Mouse (Mus musculus) myocyte (in vitro differentiated cells): Measurements from ENCODE around the gene Gm10272. TPM values are rescaled to one million over a fixed set of nuclear protein-coding genes. Genes with fewer than 3 reads are reported as not detected.

Experiments used
- H3K27me3 ChIP-seq: one replicate; pipeline ENCODE4 v1.6.1; 2011; ENCODE audit not compliant: control insufficient read depth, insufficient read depth, insufficient read length
- H3K36me3 ChIP-seq: one replicate; pipeline ENCODE4 v1.6.1; 2011; ENCODE audit not compliant: control insufficient read depth, insufficient read depth
- H3K4me2 ChIP-seq: one replicate; pipeline ENCODE4 v1.6.1; 2011; ENCODE audit warnings: low read depth, control low read depth
- H3K4me3 ChIP-seq: one replicate; pipeline ENCODE4 v1.5.1; 2011; ENCODE audit warnings: mild to moderate bottlenecking, control low read depth, moderate library complexity
- H3K79me2 ChIP-seq: one replicate; pipeline ENCODE4 v1.6.1; 2011; ENCODE audit not compliant: control insufficient read depth, insufficient read depth
- H3ac ChIP-seq: one replicate; pipeline ENCODE4 v1.6.1; 2011; ENCODE audit not compliant: control insufficient read depth, insufficient read length
- CEBPB ChIP-seq: IDR thresholded peaks from 2 replicates; pipeline ENCODE4 v1.6.1; 2011; ENCODE audit warnings: mild to moderate bottlenecking, moderate library complexity; ENCODE audit not compliant: poor library complexity, insufficient read depth, severe bottlenecking
- E2F4 ChIP-seq: IDR thresholded peaks from one replicate; pipeline ENCODE4 v1.6.1; 2011; ENCODE audit warnings: mild to moderate bottlenecking, control low read depth, moderate library complexity; ENCODE audit not compliant: insufficient read depth
- MAX ChIP-seq: IDR thresholded peaks from one replicate; pipeline ENCODE4 v1.6.1; 2011; ENCODE audit warnings: low read depth, mild to moderate bottlenecking, control low read depth
- MYOD1 ChIP-seq, 3 experiments: IDR thresholded peaks; one replicate each; pipeline ENCODE4 v1.6.1; 2011; ENCODE audit warnings: control low read depth in 2 of 3, low read depth in 2 of 3, mild to moderate bottlenecking in 2 of 3, moderate library complexity in 1 of 3; ENCODE audit not compliant: insufficient read length in 2 of 3, control insufficient read depth in 1 of 3
- MYOG ChIP-seq, 3 experiments: IDR thresholded peaks; one replicate each; pipeline ENCODE4 v1.6.1; 2011; ENCODE audit warnings: control low read depth in 2 of 3, low read depth in 2 of 3, mild to moderate bottlenecking in 2 of 3; ENCODE audit not compliant: insufficient read length in 2 of 3, control insufficient read depth in 1 of 3, insufficient read depth in 1 of 3
- POLR2A ChIP-seq: IDR thresholded peaks from one replicate; pipeline ENCODE4 v1.6.1; 2011; ENCODE audit warnings: low read depth, mild to moderate bottlenecking, control low read depth, moderate library complexity; ENCODE audit not compliant: insufficient read length
- POLR2AphosphoS2 ChIP-seq: IDR thresholded peaks from one replicate; pipeline ENCODE4 v1.6.1; 2011; ENCODE audit warnings: low read depth, control low read depth; ENCODE audit not compliant: insufficient read length
- REST ChIP-seq: IDR thresholded peaks from one replicate; pipeline ENCODE4 v1.6.1; 2011; ENCODE audit warnings: mild to moderate bottlenecking, control low read depth, moderate library complexity; ENCODE audit not compliant: insufficient read depth, insufficient read length
- SRF ChIP-seq: IDR thresholded peaks from one replicate; pipeline ENCODE4 v1.6.1; 2011; ENCODE audit warnings: low read depth; ENCODE audit not compliant: control insufficient read depth, insufficient read length
- TCF12 ChIP-seq: IDR thresholded peaks from one replicate; pipeline ENCODE4 v1.6.1; 2011; ENCODE audit warnings: mild to moderate bottlenecking, control low read depth; ENCODE audit not compliant: poor library complexity, insufficient read depth, severe bottlenecking
- TCF3 ChIP-seq: IDR thresholded peaks from one replicate; pipeline ENCODE4 v1.6.1; 2011; ENCODE audit warnings: low read depth, control low read depth; ENCODE audit not compliant: insufficient read length
- USF1 ChIP-seq: IDR thresholded peaks from one replicate; pipeline ENCODE4 v1.6.1; 2011; ENCODE audit warnings: low read depth, mild to moderate bottlenecking, control low read depth, moderate library complexity
- polyA plus RNA-seq: library from polyadenylated mRNA; unstranded; fragments of >200 nt; fragmentation: generic; extraction: Trizol; gene quantifications from one replicate; pipeline ENCODE4 v1.2.1, GENCODE M21; 2012; ENCODE audit warnings: missing spikeins

Gene Gm10272
- not detected for polyA plus RNA-seq

DNA sequence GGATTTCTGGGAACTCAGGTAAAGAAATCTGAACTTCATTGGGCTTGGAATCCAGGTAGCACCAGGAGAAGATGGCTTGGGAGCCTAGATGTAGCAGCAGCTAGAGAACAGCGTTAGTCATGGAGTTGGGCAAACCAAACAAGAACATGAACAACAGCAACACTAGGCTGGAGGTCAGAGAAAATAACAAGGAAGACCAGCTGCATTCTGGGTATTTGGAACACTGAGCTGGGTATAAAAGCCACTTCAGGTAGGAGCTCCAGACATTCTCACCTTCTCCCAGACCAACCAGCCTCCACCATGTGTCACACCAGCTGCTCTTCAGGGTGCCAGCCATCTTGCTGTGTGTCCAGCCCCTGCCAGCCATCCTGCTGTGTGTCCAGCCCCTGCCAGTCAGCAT lies at the start of gene Gm10272:
Gm10272 (plus strand) TSS at position 301 of the 400 bp plus-strand sequence.
- no peak within 1 kb of the TSS for H3K4me3 ChIP-seq
- H3K36me3 ChIP-seq, result no peaks in the 10 kb centered on the region
- H3ac ChIP-seq, result no peak within 1 kb of the TSS
- TF ChIP-seq E2F4 (no peak), POLR2A (no peak), MYOD1 (IDR thresholded peaks at IDR 0.05; ENCODE audit: control insufficient read depth in 1 of 3, insufficient read length in 2 of 3, low read depth in 2 of 3) (no peak), REST (no peak), TCF3 (no peak), SRF (no peak), USF1 (no peak), MYOG (IDR thresholded peaks at IDR 0.05; ENCODE audit: control insufficient read depth in 1 of 3, insufficient read depth in 1 of 3, insufficient read length in 2 of 3, low read depth in 2 of 3) (no peak), POLR2AphosphoS2 (no peak), MAX (no peak), TCF12 (no peak), CEBPB (no peak)
- H3K4me2 ChIP-seq, result no peak within 1 kb of the TSS
- H3K27me3 ChIP-seq, result no peaks in the 10 kb centered on the region
- no peaks in the 10 kb centered on the region for H3K79me2 ChIP-seq

DNA sequence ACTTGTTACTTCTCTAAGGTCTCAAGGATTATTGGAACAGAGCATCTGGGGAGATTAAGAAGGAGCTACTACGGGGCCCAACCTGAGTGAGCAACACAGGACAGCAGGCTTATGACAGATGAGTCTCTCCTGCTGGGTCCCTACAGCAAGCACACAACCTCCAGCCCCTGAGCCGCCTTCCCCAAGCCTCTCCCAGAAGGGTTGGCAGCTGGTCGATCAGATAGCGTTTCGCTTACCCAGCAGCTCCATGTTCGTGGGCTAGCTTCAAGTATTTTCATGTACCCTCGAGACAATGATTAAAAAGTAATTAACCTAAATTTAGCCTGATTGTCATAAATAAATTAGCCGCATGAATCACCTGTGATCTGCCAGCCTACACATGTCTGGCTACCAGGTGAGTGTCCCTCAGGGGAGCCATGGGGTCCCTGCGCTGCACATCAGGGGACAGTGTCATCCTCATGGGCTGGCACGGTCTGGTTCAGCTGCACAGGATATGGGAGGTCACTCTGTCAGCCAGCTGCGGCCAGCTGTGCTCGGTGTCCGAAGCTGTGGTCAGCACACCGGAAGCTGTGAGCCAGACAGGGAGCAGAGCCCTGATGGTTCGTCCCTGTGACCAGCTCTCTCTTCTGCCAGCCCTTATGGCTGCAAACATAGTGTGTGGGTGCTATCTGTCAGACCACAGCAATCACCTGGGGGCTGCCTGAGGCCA lies 48.0 kb upstream of the Gm10272 start:
- Histone ChIP-seq H3K4me3 (no peak overlapping the region), H3ac (no peak overlapping the region), H3K27me3 (no peaks in the 10 kb centered on the region), H3K4me2 (no peak overlapping the region), H3K36me3 (no peaks in the 10 kb centered on the region), H3K79me2 (no peaks in the 10 kb centered on the region)
- TF ChIP-seq CEBPB, result no peak
- no peak for TF ChIP-seq TCF3
- TF ChIP-seq MYOD1 (IDR thresholded peaks at IDR 0.05; ENCODE audit: control insufficient read depth in 1 of 3, insufficient read length in 2 of 3, low read depth in 2 of 3), result peak in 1 of 3 experiments; percentile 19
- TF ChIP-seq MYOG (IDR thresholded peaks at IDR 0.05; ENCODE audit: control insufficient read depth in 1 of 3, insufficient read depth in 1 of 3, insufficient read length in 2 of 3, low read depth in 2 of 3), result no peak
- TF ChIP-seq REST, result no peak
- TF ChIP-seq TCF12, result no peak
- no peak for TF ChIP-seq SRF

DNA sequence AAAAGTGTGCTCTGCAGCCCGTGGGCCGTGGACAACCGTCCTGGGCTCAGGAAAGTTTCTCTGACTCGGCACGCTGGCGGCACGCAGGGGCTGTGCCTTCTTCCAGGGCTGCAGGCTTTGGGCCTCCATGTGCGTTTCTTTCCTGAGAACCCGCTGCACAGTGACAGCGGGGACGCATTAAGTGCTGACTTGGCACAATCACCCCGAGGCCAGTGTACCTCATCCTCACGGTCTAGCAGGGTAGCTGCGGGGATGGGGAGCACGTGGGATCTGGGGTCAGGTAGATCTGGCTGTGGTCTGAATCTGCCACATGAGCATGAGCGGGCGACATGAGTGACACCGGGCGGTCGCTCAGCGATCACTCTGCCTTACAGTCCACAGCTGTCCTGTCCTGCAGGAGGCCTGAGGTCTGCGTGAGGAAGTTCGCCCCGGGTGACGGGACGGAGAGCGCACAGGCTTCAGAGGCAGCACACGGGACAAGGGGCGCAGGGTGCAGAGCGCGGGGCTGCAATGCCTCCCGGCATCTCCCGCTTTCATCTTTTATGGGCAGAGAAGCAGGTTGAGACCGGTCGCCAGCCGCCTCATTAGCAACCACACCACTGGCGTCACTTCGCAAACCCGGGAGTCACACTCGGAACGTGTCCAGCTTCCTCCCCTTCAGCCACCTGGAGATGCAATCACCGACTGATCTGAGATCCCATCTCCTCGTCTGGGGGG lies 42.3 kb upstream of the Gm10272 start:
- TF ChIP-seq SRF, result no peak
- no peak for TF ChIP-seq MYOG (IDR thresholded peaks at IDR 0.05; ENCODE audit: control insufficient read depth in 1 of 3, insufficient read depth in 1 of 3, insufficient read length in 2 of 3, low read depth in 2 of 3)
- no peak for TF ChIP-seq TCF3
- TF ChIP-seq TCF12, result no peak
- TF ChIP-seq POLR2AphosphoS2, result no peak
- no peak for TF ChIP-seq USF1
- no peak for TF ChIP-seq MYOD1 (IDR thresholded peaks at IDR 0.05; ENCODE audit: control insufficient read depth in 1 of 3, insufficient read length in 2 of 3, low read depth in 2 of 3)
- no peak for TF ChIP-seq POLR2A
- TF ChIP-seq CEBPB, result no peak
- TF ChIP-seq E2F4, result no peak
- no peak for TF ChIP-seq MAX
- TF ChIP-seq REST, result no peak
- no peaks in the 10 kb centered on the region for H3K36me3 ChIP-seq
- no peak overlapping the region for H3K4me3 ChIP-seq
- no peak overlapping the region for H3ac ChIP-seq
- no peak overlapping the region for H3K4me2 ChIP-seq
- peaks cover 6% of the 10 kb centered on the region for H3K27me3 ChIP-seq
- no peaks in the 10 kb centered on the region for H3K79me2 ChIP-seq

DNA sequence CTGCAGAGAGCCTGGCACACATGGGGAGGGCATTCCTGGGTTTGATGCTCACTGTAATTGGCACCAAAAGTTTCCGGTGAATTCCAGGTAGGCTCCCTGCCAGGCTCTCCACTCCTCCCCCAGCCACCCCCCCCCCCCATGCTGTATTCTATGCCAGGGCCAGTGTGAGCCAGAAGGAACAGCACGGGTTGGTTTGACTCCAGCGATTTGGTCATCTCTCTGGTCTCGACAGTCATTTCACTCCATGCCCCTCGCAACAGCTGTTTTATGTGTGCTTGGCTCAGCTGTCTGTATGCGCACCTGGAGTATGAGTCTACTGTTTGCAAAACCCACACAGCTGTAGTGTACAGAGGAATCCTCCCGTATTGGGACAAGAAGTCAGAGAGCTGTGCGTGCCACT lies 40.1 kb upstream of the Gm10272 start:
- Histone ChIP-seq H3K27me3 (peaks cover 6% of the 10 kb centered on the region), H3K79me2 (no peaks in the 10 kb centered on the region), H3ac (no peak overlapping the region), H3K4me3 (no peak overlapping the region), H3K36me3 (no peaks in the 10 kb centered on the region), H3K4me2 (no peak overlapping the region)
- TF ChIP-seq POLR2AphosphoS2, result no peak
- TF ChIP-seq MYOG (IDR thresholded peaks at IDR 0.05; ENCODE audit: control insufficient read depth in 1 of 3, insufficient read depth in 1 of 3, insufficient read length in 2 of 3, low read depth in 2 of 3), result peak in 1 of 3 experiments; percentile 52
- peak in 2 of 3 experiments; percentile 47 to 61 for TF ChIP-seq MYOD1 (IDR thresholded peaks at IDR 0.05; ENCODE audit: control insufficient read depth in 1 of 3, insufficient read length in 2 of 3, low read depth in 2 of 3)
- peak; percentile 36 for TF ChIP-seq TCF3

DNA sequence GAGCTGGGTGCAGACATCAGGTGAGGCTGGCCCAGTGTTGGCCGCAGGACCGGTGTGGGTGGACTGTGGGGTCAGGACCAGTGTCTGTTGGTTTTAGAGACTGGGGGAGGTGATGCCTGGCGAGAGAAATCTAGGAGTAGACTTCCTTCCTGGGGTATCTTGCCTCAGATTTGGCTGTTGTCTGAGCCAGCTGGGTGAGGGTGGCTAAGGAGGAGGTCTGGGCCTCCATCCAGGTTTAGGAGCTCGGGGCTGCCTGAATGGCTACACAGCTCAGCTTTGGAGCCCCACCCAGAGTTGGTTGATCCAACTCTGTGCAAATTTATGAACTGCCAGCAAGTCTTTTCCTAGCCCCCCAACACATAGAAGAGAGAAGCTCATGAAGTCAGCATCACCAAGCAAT lies 39.0 kb upstream of the Gm10272 start:
- H3K79me2 ChIP-seq, result no peaks in the 10 kb centered on the region
- no peak overlapping the region for H3K4me2 ChIP-seq
- no peaks in the 10 kb centered on the region for H3K36me3 ChIP-seq
- peaks cover 6% of the 10 kb centered on the region for H3K27me3 ChIP-seq
- no peak overlapping the region for H3K4me3 ChIP-seq
- TF ChIP-seq TCF12 (no peak), SRF (no peak), USF1 (no peak), E2F4 (no peak), CEBPB (no peak), MAX (no peak), MYOD1 (IDR thresholded peaks at IDR 0.05; ENCODE audit: control insufficient read depth in 1 of 3, insufficient read length in 2 of 3, low read depth in 2 of 3) (no peak), MYOG (IDR thresholded peaks at IDR 0.05; ENCODE audit: control insufficient read depth in 1 of 3, insufficient read depth in 1 of 3, insufficient read length in 2 of 3, low read depth in 2 of 3) (no peak), TCF3 (no peak), REST (no peak), POLR2AphosphoS2 (no peak), POLR2A (no peak)
- no peak overlapping the region for H3ac ChIP-seq
